Mouse (Mus musculus): ENCODE results near the gene Hsd17b10. TPM values are rescaled to one million over a fixed set of nuclear protein-coding genes. Genes with fewer than 3 reads are reported as not detected.

Gene Hsd17b10
- total RNA-seq (2021) = 10 to 100 TPM; 91.8 to 96.4 TPM
- long read RNA-seq, experiment 1, transcript Hsd17b10-201 (6 exons, 962 nt) = major isoform, 65 of 68 reads
- long read RNA-seq, experiment 1, partial matches to known transcripts = 1 of 68 reads
- long read RNA-seq, experiment 1, other reads (novel, unspliced or antisense) = 0 of 68 reads
- long read RNA-seq, experiment 2, transcript Hsd17b10-201 (6 exons, 962 nt) = major isoform, 63 of 69 reads
- long read RNA-seq, experiment 2, partial matches to known transcripts = 2 of 69 reads
- long read RNA-seq, experiment 2, other reads (novel, unspliced or antisense) = 3 of 69 reads

DNA sequence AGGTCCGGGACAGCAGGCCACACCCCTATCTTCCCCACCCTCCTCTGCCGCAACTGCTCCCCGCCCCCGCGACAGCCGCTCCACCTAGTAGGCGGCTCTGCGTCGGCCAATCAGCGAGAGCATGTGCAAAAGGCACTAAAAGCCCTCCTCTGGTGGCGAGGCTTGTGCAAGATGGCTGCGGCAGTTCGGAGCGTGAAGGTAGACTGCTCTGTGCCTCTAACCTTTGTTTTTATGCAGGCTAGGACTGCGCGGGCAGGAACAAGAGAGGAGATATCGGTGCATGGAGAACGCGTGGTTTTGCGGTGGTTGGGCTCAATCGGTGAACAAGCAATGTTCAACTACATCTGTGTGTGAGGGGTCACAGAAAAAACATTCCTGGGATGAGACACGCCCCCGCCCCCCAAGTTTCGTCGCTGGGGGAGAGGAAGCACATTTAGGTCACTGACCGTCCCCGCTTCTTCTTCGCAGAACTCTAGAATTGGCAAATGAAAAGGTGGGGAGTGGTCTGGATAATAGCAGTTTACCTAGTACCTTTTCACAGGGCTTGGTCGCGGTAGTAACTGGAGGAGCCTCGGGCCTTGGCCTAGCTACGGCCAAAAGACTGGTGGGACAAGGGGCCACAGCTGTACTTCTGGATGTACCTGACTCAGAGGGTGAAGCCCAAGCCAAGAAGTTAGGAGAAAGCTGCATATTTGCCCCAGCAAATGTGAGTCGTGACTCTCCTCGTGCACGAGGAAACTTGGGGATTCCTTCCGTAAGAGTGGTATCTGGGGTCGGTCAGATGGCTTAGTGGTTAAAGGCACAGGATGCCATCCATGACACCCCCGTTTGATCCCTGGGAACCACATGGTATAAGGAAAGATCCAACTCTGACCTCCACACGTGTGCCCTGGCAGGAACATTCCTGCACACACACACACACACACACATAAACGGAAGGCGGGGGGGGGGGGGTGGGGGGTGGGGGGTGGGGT lies at the start of gene Hsd17b10:
TSS of gene Hsd17b10 (plus strand) at position 109 of the 974 bp plus-strand sequence.
- peak; percentile 73 for DNase-seq

DNA sequence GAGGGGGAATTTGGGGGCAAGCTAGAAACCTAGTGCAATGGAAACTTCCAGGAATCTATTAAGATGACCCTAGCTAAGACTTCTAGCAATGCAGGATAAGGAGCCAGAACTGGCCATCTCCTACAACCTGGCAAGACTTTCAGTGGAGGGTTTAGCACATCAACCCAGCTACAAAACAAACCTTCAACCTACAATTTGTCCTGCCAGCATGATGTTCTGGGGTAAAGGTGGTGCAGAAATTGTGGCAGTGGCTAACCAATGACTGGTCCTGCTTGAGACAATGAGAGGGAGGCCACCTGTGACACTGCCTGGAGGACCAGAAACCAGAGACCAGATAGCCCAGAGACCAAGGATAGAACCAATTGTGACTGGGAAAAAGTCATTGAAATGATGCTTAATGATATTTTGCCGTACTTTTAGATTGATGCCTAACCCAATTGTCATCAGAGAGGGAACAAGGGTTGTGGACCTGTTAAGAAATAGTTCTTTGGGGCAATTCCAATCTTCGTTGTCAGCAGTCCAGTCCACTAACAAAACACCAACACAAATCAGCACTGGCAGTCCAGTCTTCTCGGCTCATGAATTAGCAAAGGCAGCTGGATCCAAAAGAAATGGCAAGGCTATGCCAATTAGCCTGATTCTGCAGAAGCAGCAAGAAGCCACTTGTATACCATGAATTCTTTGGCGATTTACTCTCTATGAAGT lies 2.5 kb upstream of the Hsd17b10 start:
- DNase-seq = no peak

DNA sequence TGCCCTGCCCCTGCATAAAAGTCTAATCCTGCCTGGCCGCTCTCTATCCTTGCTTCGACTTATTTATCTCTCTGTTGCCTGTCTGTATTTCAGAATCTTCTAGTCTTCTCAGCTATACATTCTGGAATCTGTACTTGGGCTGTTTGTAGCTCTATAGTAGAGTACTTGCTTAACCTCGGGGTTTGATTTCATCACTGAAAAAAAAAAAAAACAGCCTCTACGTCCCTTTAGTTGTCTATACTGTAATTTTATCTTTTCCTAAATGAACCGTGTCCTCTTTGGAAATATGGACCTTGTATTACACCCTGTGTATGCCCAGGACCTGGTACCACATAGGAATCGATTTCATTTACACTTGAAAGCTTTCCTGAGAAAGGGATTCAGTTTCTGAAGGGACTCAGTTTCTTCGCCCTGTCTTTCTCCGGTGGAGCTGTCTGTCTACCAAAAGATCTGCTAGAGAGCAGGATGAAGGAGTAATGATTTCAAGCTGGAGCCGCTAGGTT lies 412 bp upstream of the Hsd17b10 start:
- DNase-seq = no peak

DNA sequence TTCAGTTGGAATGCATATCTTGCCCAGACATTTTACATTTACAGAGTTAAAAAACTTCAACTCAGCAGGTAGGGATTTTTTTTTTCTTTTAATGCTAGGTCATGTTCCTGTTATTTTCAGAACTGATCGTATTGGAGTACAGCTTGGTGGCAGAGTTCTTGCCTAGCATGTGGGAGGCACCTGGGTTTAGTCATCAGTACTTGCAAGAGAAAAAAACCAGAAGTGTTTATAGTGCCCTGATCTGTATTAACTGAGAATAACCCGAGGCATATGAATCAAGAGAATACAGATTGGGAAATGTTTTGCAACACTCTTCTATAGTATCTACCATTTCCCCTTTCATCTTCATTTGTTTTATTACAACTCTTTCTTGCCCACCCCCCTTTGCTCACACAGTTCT lies 1.2 kb downstream of the Hsd17b10 start:
- DNase-seq = no peak

DNA sequence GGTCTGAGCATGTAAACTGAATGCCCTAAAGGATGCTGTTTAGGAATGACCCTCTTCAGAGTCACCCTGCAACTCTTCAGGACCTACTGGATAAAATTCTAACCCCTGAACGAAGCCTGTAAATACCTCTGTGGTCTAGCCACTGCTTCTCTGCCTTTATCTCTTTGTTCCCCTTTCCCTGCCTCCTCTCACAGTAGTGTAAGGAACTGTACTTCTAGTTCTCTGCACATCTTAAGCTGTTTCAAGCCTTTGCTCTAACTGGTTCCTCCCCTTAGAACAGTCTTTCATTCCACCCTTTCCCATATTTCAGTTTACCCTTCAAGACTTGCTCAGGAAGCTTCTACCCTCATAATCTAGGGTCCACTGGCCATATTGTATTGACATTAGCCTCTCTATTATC lies 6.2 kb downstream of the Hsd17b10 start:
- no peak for DNase-seq

DNA sequence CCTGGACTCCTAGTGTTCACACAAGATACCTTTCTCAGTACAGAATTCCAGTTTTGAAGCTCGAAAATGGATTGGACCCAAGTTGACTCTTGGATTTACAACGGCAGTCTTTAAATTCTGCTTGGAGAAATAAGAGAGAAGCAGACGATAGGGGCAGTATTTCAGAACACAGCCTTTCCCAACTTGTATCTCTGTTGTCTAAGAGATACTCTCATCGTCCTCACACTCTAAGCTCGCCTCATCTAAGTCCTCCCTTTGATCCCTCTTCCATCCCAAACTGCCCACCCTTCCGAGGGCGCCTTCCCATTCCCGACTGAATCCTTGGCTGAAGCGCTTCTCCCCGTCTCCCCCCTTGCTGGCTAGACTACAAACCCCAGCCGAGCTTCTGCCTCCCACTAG lies 14.1 kb downstream of the Hsd17b10 start:
- no peak for DNase-seq

DNA sequence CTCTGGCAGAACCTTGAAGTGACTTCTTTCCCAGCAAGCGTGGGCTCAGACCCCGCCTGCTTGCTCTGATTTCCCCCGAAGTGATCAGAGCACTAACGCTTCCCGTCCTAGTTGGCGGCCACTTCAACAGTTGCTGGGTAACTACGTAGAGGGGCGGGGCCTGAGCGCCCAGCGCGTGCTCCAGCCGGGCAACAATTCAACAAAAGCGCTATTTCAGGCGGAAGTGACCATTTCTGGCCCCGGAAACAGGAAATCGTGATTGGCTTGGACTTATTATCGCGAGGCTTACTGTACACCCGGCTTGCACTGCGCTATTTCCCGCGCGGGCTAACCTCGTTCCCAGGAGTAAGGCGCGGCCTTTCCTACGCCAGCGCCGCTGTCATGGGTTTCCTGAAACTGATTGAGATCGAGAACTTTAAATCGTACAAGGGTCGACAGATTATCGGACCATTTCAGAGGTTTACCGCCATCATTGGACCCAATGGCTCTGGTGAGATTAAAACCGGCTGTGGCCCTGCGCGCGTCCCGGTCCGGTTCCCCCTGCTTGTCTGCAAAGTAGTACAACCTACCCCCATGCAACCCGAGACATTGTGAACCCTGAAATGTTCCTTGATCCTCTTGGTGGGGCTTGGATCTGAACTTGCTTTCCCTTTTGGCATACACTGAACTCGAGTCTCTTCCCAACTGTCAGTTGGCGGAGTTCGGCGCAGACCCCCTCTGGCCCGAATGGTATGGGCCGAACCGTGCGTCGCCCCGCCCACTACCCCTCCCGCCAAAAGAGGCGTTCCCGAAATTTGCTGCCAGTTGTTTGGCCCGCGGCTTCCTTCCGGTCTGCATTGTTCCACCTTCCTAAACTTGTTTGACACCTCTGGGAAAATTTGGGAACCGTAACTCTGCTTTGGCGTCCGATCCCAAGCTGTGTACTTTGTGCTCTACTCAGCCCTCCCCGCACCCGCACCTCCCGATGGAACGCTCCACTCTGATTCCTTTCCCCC lies 14.8 kb downstream of the Hsd17b10 start, which contains the start of the genes Ribc1 and Smc1a:
TSS of gene Ribc1 (minus strand) at position 145 of the 995 bp plus-strand sequence.
TSS of gene Smc1a (plus strand) at position 278 of the 995 bp plus-strand sequence.
- DNase-seq = peak; percentile 84

DNA sequence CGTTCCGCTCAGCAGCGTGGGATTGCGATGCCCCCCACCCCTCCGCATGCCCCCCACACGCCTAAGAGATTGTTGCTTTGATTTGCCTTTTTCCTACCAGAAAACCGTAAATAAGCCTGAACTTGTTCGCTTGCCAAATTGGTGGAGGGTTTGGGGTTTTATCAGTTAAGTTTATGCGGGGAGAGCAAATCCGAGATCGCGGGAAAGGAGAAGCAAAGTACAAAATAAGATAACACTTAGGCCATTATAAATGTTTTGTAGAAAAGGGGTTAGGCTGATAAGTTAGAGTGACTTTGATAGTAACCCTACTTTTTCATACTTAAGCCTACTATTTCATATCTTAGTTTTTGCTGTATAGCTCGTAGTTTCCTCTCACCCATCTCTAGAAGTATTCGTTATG lies 15.5 kb downstream of the Hsd17b10 start:
- DNase-seq = no peak

DNA sequence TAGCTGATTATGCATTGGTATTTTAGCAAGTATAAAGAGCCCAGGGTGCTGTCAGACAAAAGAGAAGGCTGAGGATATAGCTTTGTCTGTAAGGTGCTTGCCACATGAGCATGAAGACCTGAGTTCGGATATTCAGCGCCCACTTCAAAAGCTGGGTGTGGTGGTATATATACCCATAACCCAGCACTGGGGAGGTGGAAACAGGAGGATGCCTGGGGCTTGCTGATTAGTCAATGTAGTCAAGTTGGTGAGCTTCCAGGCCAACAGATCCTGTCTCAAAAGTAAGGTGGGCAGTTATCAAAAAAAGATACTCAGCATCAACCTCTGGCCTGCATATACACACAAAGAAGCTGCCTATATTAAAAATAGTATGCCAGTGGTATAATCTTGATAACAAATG lies 17.6 kb downstream of the Hsd17b10 start:
- DNase-seq = no peak

DNA sequence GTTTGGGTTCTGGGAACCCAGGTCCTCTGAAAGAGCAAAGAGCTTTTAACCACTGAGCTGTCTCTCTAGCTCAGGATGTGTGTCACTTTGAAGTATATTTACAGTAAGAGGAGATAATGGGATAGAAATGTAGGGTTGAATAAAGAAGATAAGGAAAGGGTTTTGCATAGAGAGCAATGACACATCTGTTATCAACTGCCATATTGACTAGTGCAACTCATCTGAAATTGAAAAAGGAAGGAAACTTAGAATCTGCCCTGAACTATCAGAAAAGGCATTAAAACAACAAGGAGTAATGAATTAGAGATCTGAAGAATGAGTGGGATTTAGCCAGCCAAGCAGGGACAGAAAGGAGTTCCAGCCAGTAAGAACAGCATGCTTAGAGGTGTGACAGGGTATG lies 38.2 kb downstream of the Hsd17b10 start:
- DNase-seq = no peak

DNA sequence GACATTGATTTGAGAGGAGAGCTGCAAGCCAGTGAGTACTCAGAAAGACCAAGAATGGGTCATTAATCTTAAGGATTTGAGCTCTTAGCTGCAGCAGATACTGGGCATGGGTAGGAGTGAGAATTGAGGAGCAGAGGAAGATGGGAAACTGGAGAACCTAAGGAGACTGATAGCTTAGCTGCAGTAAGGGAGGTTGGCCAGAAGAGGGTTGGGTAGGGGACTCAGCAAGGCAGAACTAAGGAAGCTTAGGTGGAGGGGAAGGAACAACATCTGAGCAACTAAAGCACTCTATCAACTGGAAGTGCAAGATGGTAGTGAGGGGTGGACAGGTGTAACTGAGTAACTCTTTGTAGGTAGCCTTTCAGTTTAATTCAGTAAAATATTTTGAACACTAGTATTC lies 45.6 kb downstream of the Hsd17b10 start:
- DNase-seq = no peak

DNA sequence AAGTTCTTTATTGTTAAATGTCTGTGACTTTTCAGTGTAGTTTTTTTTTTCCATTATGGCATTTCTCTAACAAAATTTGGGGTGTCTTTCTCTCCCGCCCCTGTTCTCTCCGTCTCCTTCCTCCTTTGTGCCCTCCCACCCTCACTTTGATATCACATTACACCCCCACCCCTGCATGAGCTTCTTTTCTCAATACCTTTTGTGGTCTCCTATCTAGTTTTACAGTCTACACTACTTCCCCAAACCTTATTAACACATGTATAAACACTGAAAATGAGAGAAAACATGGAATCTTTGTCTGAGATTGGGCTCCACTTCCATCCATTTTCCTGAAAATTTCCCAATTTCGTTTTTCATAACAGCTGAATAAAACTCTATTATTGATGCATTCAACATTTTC lies 50.9 kb downstream of the Hsd17b10 start:
- no peak for DNase-seq

Other genes with a start within 250 kb of the Hsd17b10 start
- 100 to 1,000 TPM; 109 to 138 TPM for gene Huwe1, start 201.0 kb upstream of the Hsd17b10 start, total RNA-seq (2021)
- gene Ribc1, start 14.4 kb downstream of the Hsd17b10 start, total RNA-seq (2021) = under 1 TPM; 0.52 to 0.56 TPM
- gene Smc1a, start 14.6 kb downstream of the Hsd17b10 start, total RNA-seq (2021) = 10 to 100 TPM; 36.5 to 41.7 TPM
- gene Iqsec2, start 142.4 kb downstream of the Hsd17b10 start, total RNA-seq (2021) = 10 to 100 TPM; 15.5 to 17.5 TPM
- 10 to 100 TPM; 19.3 to 35.5 TPM for gene Kdm5c, start 231.2 kb downstream of the Hsd17b10 start, total RNA-seq (2021)

Data from gastrocnemius, postnatal 10 days (tissue).